Mouse (Mus musculus) heart, embryonic 12.5 days (tissue): Measurements from ENCODE around the gene Depdc5. TPM values are rescaled to one million over a fixed set of nuclear protein-coding genes. Genes with fewer than 3 reads are reported as not detected.
A peak's percentile ranks its signal among the peaks of the same experiment; 100 is the strongest.
"Not testable (repeated sequence)": the region's sequence is repeated elsewhere in the genome, so short reads cannot be mapped to it uniquely, and the experiment has no call there.

Source experiments
- ATAC-seq: fragments of 200-750 bp; cut with Nextera tagmentation; 2 replicates; pipeline ENCODE4 v1.8.0; 2017; ENCODE audit warnings: moderate TSS enrichment, moderate library complexity; ENCODE audit not compliant: insufficient number of reproducible peaks, low FRiP score
- H3K27ac ChIP-seq: fragments of 300-500 bp; sonication (generic); 2 replicates; pipeline ENCODE4 v1.5.1; 2016; ENCODE audit warnings: mild to moderate bottlenecking, moderate library complexity; ENCODE audit not compliant: poor library complexity, severe bottlenecking
- H3K27me3 ChIP-seq: fragments of 300-500 bp; sonication (generic); replicated peaks from 2 replicates; pipeline ENCODE4 v1.6.1; 2016; ENCODE audit warnings: mild to moderate bottlenecking, moderate library complexity
- H3K36me3 ChIP-seq: fragments of 300-500 bp; sonication (generic); 2 replicates; pipeline ENCODE4 v1.6.1; 2016; ENCODE audit warnings: mild to moderate bottlenecking, moderate library complexity
- H3K4me1 ChIP-seq: fragments of 300-500 bp; sonication (generic); replicated peaks from 2 replicates; pipeline ENCODE4 v1.6.1; 2016; ENCODE audit warnings: mild to moderate bottlenecking
- H3K4me2 ChIP-seq: fragments of 300-500 bp; sonication (generic); 2 replicates; pipeline ENCODE4 v1.6.1; 2016; ENCODE audit warnings: mild to moderate bottlenecking, moderate library complexity
- H3K4me3 ChIP-seq: fragments of 300-500 bp; sonication (generic); 2 replicates; pipeline ENCODE4 v1.5.1; 2016; ENCODE audit warnings: mild to moderate bottlenecking
- H3K9ac ChIP-seq: fragments of 300-500 bp; sonication (generic); 2 replicates; pipeline ENCODE4 v1.6.1; 2016; ENCODE audit warnings: mild to moderate bottlenecking, moderate library complexity
- H3K9me3 ChIP-seq: fragments of 300-500 bp; sonication (generic); replicated peaks from 2 replicates; pipeline ENCODE4 v1.6.1; 2016; ENCODE audit warnings: mild to moderate bottlenecking, moderate library complexity
- WGBS: fragments of 180-500 bp; shearing (Covaris S2); methylation state at CpG from one replicate; pipeline ENCODE4 v1.1.7; 2016; 5-methylcytosine and 5-hydroxymethylcytosine counted together
- polyA plus RNA-seq: library from polyadenylated mRNA; unstranded; fragments of >200 nt; fragmentation: Nextera tagmentation; extraction: Ambion mirVana; gene quantifications from 2 replicates; pipeline ENCODE4 v1.2.1, GENCODE M21; 2016

Gene Depdc5
- 23.6 and 24.4 TPM in 2 replicates for polyA plus RNA-seq

DNA sequence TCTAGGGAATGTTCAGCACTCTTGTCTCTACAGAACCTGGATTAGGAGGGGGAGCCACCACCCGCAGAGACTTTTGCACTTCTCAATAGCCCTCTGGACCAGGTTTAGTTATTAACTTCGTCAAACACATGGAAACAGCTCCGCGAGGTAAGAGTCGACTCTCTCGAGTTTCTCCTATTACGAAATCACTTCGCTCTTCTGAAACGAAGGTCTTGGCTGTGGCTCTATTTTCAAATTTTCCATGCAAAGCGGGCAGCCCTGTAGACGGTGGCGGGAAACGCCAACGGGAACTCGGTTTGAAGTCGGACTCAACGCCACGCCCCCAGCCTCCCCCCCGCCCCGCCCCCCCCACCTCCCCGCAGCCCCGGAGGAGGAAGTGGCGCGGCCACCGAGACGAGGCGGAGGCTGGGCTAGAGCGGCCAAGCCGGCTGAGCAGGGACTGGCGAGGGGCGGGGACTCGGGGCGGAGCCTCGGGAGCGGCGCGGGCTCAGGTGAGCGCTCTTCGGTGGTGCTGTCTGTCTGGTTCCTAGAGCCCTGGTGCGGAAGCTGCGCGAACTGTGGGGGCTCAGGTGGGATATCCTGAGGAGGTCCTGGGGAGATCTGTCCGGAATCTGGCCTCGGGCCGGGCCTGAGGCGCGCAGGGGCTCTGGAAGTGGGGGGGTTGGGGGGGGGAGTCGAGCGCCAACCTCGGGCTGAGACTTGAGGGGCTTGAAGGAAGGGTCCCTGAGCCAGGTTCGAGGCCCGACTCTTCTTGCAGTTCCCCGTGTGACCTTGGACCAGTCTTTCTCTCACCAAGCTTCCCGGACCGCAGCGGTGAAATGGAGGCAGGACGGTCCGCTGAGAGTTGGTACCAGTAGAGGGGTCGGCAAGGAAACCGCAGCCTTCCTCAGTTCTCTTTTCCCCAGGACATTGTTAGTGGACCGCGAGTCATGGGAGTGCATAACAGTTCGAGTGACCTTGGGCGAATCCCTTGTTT is at the start of gene Depdc5:
Depdc5 (plus strand) TSS at position 449 of the 976 bp plus-strand sequence.
- ATAC-seq, result peak; percentile 98
- H3K4me2 ChIP-seq, result peak within 1 kb of the TSS; percentile 85
- peaks cover 22% of the 10 kb centered on the region for H3K36me3 ChIP-seq
- peak within 1 kb of the TSS; percentile 78 for H3K4me3 ChIP-seq
- H3K9ac ChIP-seq, result peak within 1 kb of the TSS; percentile 81
- H3K27ac ChIP-seq, result peak within 1 kb of the TSS; percentile 83
- peaks cover 8% of the 10 kb centered on the region for H3K4me1 ChIP-seq
- no peaks in the 10 kb centered on the region for H3K9me3 ChIP-seq
- 1% methylated on average over 63 of the region's 64 CpGs for WGBS
- H3K27me3 ChIP-seq, result no peaks in the 10 kb centered on the region

DNA sequence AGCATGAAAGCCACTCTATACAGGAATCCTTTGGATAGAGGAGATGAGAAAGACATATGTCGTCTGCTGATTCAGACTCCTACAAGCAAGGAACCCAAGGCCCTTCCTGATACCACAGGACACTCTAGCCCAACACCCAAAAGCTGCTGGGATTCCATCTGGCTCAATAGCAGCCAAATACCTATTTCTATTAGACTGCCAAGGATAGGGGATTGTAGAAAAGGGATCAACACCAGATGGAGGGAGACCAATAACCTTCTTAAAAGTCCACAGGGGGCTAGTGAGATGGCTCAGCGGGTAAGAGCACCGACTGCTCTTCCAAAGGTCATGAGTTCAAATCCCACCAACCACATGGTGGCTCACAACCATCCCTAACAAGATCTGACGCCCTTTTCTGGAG is 48.1 kb upstream of the Depdc5 start:
- WGBS, result 92% methylated on average over 4 of the region's 4 CpGs
- H3K36me3 ChIP-seq, result peaks cover 72% of the 10 kb centered on the region

DNA sequence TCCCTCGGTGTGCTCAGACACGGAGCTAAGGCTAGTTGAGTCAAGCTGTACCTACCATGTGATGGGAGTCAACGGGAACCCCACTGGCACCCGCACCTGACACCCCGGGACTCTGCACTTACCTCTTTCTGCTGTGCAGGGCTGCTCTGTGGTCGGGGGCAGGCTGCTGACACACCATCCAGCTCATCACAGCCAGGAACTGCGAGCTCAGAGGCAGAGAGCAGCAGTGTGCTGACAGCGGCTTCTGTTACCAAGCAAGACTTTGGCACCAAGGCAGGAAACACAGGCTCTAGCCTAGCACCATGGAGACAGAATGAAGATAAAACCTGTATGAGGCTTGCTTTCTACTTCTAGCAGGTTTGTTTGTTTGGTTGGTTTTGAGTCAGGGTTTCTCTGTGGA is 43.0 kb upstream of the Depdc5 start:
- WGBS, result 91% methylated on average over 8 of the region's 8 CpGs

More for the DNA sequence above, 48.1 kb upstream of the Depdc5 start:
- Histone ChIP-seq H3K4me1 (no peaks in the 10 kb centered on the region), H3K9me3 (no peaks in the 10 kb centered on the region), H3K27ac (no peak overlapping the region), H3K27me3 (no peaks in the 10 kb centered on the region), H3K4me3 (no peak overlapping the region), H3K4me2 (no peak overlapping the region), H3K9ac (no peak overlapping the region)
- ATAC-seq, result no peak

DNA sequence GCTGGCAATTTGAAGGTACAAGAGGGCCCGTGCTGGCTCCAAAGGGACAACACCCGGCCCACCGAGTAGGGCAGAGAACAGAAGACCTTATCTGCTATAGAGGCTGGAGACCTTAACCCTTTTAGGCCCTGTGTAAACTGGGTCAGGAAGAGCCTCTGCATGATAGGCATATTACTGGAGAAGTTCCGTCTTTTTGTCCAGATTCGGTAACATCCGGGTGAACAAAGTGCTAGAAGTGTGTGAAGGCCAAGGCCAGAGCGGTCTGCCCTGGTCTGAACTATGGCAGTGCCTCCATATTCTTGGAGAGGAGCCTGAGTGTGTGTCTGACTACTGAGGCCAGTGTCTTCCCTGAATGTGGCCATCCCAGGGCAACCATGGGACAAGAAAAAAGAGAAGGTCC is 36.5 kb upstream of the Depdc5 start, which contains the start of gene Gm20671:
Gm20671 (minus strand) TSS at position 101 of the 400 bp plus-strand sequence.
- H3K4me1 ChIP-seq, result no peaks in the 10 kb centered on the region
- no peak within 1 kb of the TSS for H3K4me3 ChIP-seq
- no peaks in the 10 kb centered on the region for H3K9me3 ChIP-seq
- 70% methylated on average over 7 of the region's 7 CpGs for WGBS
- no peak within 1 kb of the TSS for H3K27ac ChIP-seq
- H3K27me3 ChIP-seq, result no peaks in the 10 kb centered on the region
- H3K4me2 ChIP-seq, result no peak within 1 kb of the TSS
- no peak within 1 kb of the TSS for H3K9ac ChIP-seq
- H3K36me3 ChIP-seq, result peaks cover 70% of the 10 kb centered on the region
- no peak for ATAC-seq

More for the DNA sequence above, 43.0 kb upstream of the Depdc5 start:
- H3K27ac ChIP-seq, result no peak overlapping the region
- no peak for ATAC-seq
- no peaks in the 10 kb centered on the region for H3K4me1 ChIP-seq
- no peak overlapping the region for H3K4me2 ChIP-seq
- H3K36me3 ChIP-seq, result peaks cover 71% of the 10 kb centered on the region
- H3K4me3 ChIP-seq, result no peak overlapping the region
- H3K9ac ChIP-seq, result no peak overlapping the region
- H3K27me3 ChIP-seq, result no peaks in the 10 kb centered on the region
- no peaks in the 10 kb centered on the region for H3K9me3 ChIP-seq

DNA sequence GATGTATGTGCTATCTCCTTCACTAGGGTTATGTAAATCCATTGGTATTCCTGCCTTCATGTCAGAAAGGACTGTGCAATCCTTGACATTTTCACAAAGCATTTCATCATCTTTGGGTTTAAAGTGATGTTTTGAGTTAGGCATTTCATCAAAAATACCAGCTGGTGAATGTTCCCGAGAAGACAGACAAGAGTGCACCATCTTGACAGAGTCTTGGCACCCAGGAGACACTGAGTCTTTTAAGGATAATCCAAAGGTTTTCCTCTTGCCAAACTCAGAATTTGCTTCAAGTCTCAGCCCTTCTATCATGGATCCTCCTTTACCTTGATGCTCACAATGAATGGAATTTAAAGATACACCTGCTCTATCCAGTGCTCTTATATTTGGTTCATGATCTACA is 34.7 kb upstream of the Depdc5 start:
- 95% methylated on average over 1 of the region's 1 CpGs for WGBS
- not testable (repeated sequence) for H3K4me2 ChIP-seq, H3K27ac ChIP-seq, H3K9ac ChIP-seq, H3K27me3 ChIP-seq, ATAC-seq, H3K4me1 ChIP-seq, H3K4me3 ChIP-seq, H3K9me3 ChIP-seq
- peaks cover 74% of the 10 kb centered on the region for H3K36me3 ChIP-seq

DNA sequence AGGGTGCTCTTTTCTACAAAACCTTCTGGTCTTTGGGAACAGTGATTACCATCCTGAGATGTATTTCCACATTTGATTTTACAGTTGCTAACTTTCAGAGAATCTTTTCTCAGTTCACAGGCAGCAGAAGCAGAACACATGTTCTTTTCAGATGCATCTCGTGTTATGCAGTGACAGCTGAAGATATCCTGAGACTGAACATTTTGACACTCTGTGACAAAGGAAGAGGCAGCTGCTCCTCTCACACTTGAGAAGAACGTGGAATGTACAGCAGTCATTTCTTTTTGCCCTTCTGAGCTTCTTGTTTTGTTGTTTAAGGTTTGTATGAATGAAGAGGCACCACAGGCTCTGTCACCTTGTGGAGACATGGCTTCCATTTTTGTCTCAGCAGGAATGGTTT is 33.4 kb upstream of the Depdc5 start:
- ATAC-seq, result no peak
- no peaks in the 10 kb centered on the region for H3K4me1 ChIP-seq
- 78% methylated on average over 2 of the region's 2 CpGs for WGBS
- no peak overlapping the region for H3K27ac ChIP-seq
- H3K4me3 ChIP-seq, result no peak overlapping the region
- H3K36me3 ChIP-seq, result peaks cover 87% of the 10 kb centered on the region
- H3K27me3 ChIP-seq, result no peaks in the 10 kb centered on the region
- no peak overlapping the region for H3K4me2 ChIP-seq
- no peak overlapping the region for H3K9ac ChIP-seq
- no peaks in the 10 kb centered on the region for H3K9me3 ChIP-seq

DNA sequence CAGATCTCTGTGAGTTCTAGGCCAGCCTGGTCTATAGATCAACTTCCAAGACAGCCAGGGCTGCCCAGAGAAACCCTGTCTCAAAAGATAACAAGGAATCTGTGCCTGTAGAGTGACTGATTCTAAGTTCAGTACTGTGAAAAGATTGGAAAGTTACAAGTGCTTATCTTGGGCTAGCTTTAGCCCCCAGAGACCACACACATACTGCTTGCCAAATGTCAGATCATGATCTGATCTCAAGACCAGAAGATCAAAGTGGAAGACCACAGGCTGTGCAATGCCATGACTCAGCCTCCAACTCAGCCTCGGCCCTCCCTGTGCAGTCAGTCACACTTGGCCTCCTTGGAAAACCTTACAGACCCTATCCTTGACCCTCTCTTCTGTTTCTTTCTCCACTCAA is 29.0 kb upstream of the Depdc5 start:
- peaks cover 82% of the 10 kb centered on the region for H3K36me3 ChIP-seq
- no peaks in the 10 kb centered on the region for H3K4me1 ChIP-seq
- no peaks in the 10 kb centered on the region for H3K27me3 ChIP-seq
- no peaks in the 10 kb centered on the region for H3K9me3 ChIP-seq
- ATAC-seq, result no peak
- 76% methylated on average over 1 of the region's 1 CpGs for WGBS
- no peak overlapping the region for H3K4me3 ChIP-seq
- H3K9ac ChIP-seq, result no peak overlapping the region
- no peak overlapping the region for H3K4me2 ChIP-seq
- H3K27ac ChIP-seq, result no peak overlapping the region

DNA sequence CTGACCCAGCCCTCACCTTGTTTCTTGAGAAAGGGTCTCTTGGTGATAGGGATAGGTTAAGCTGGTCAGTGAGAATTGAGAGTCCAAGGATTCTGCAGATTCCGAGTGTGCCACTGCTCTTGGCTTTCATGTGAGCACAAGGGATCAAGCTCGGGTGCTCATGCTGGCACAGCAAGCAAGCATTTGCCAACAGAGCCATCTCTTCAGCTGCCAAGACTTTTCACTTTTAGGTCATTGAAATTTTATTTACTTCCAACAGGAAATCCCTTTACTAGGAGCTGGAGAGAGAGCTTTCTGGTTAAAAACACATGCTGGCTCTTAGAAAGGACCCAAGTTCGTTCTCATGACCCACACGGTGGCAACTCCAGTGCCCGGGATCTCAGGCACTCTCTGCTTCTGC is 26.5 kb upstream of the Depdc5 start:
- Histone ChIP-seq H3K4me2 (no peak overlapping the region), H3K9ac (no peak overlapping the region), H3K27me3 (no peaks in the 10 kb centered on the region), H3K4me3 (no peak overlapping the region), H3K27ac (no peak overlapping the region), H3K9me3 (0 out of 2 replicates have a peak, but pooled peaks cover 2% of the 10 kb centered on the region), H3K4me1 (no peaks in the 10 kb centered on the region), H3K36me3 (peaks cover 83% of the 10 kb centered on the region)
- WGBS, result 85% methylated on average over 5 of the region's 5 CpGs
- ATAC-seq, result no peak

DNA sequence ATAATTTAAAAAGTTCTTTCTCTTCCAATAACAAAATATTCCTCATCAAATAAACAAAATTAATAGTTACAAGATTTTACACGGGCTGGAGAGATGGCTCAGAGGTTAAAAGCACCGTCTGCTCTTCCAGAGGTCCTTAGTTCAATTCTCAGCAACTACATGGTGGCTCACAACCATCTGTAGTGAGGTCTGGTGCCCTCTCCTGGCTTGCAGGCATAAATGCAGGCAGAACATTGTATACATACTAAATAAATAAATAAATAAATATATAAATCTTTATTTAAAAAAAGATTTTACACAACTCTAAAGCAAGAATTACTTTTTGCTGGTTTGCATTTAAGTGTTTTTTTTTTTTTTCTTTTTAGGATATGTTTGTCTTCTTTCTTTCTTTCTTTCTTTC is 23.5 kb upstream of the Depdc5 start:
- no peak for ATAC-seq
- H3K4me2 ChIP-seq, result no peak overlapping the region
- no peak overlapping the region for H3K4me3 ChIP-seq
- peaks cover 86% of the 10 kb centered on the region for H3K36me3 ChIP-seq
- no peak overlapping the region for H3K27ac ChIP-seq
- 0 out of 2 replicates have a peak, but pooled peaks cover 2% of the 10 kb centered on the region for H3K9me3 ChIP-seq
- H3K27me3 ChIP-seq, result no peaks in the 10 kb centered on the region
- 95% methylated on average over 2 of the region's 2 CpGs for WGBS
- no peak overlapping the region for H3K9ac ChIP-seq
- H3K4me1 ChIP-seq, result no peaks in the 10 kb centered on the region

DNA sequence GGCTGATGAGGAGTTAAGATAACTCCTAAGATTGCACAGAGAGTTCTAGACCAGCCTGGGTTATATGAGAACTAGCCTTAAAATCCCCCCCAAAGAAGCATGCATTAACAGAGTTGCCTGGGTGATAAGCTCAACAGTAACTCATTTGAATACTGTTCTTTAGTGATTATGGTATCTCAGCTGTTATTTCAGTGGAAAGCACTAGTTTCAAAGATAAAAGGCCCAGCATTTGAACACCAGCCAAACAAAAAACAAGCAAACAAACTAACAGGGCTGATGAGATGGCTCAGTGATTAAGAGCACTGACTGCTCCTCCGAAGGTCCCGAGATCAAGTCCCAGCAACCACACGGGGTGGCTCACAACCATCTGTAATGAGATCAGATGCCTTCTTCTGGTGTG is 14.3 kb upstream of the Depdc5 start:
- no peaks in the 10 kb centered on the region for H3K27me3 ChIP-seq
- no peaks in the 10 kb centered on the region for H3K9me3 ChIP-seq
- H3K9ac ChIP-seq, result no peak overlapping the region
- no peak for ATAC-seq
- H3K36me3 ChIP-seq, result peaks cover 60% of the 10 kb centered on the region
- H3K4me2 ChIP-seq, result no peak overlapping the region
- WGBS, result 82% methylated on average over 3 of the region's 3 CpGs
- H3K4me1 ChIP-seq, result peaks cover 20% of the 10 kb centered on the region
- H3K27ac ChIP-seq, result no peak overlapping the region
- no peak overlapping the region for H3K4me3 ChIP-seq

DNA sequence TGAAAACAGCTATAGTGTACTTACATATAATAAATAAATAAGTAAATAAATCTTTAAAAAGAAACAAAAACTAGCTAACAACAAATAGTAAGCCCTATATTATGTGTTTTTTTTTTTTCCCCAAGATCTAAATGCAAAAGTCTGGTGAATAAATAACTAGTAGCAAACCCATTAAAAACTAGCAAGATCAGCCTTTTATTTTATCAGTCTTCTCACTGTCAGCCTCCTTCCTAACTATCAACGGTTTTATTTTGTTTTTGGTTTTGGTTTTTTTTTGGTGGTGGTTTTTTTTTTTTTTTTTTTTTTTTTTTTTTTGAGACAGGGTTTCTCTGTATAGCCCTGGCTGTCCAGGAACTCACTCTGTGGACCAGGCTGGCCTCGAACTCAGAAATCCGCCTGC is 13.9 kb upstream of the Depdc5 start:
- H3K4me2 ChIP-seq, H3K27me3 ChIP-seq, H3K4me3 ChIP-seq, H3K9ac ChIP-seq, ATAC-seq, H3K9me3 ChIP-seq, H3K27ac ChIP-seq: not testable (repeated sequence)
- WGBS, result 89% methylated on average over 3 of the region's 3 CpGs
- Histone ChIP-seq H3K4me1 (peaks cover 20% of the 10 kb centered on the region), H3K36me3 (peaks cover 56% of the 10 kb centered on the region)
